Mouse (Mus musculus): Measurements from ENCODE around the gene Sars2. TPM values are rescaled to one million over a fixed set of nuclear protein-coding genes. Genes with fewer than 3 reads are reported as not detected.

Sars2 gene
- polyA plus RNA-seq, 1 experiment from 2014 or later, result 22.4 TPM

DNA sequence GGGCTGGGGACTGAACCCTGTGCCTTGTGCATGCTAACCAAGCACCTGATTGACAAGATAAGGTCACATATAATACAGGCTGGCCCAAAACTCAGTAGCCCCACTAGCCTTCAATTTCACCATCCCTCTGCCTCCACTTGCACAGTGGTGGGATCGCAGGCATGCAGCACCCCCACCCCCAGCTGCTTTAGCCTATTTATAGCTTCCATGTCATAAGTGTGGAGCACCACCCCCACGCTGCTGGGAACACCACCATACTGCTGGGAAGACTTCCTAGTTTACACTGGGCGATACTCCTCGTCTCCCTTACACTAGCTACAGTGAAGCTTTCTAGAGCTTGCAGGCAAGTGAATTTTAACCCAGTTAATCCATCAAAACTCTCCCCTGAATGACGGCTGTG is 27.1 kb upstream of the Sars2 start:
- H3K4me3 ChIP-seq (replicated peaks), result no peak overlapping the region
- WGBS, result 85% methylated on average over 5 of the region's 5 CpGs
- no peak overlapping the region for H3K27ac ChIP-seq
- H3K4me1 ChIP-seq (replicated peaks), result peaks cover 10% of the 10 kb centered on the region; the same call in 1 of the 2 replicates
- ATAC-seq, result no peak
- H3K4me2 ChIP-seq (replicated peaks), result no peak overlapping the region
- no peak overlapping the region for H3K9ac ChIP-seq (replicated peaks)
- H3K27me3 ChIP-seq, result 0 out of 2 replicates have a peak, but pooled peaks cover 9% of the 10 kb centered on the region
- H3K36me3 ChIP-seq, result no peaks in the 10 kb centered on the region
- H3K9me3 ChIP-seq, result no peaks in the 10 kb centered on the region

DNA sequence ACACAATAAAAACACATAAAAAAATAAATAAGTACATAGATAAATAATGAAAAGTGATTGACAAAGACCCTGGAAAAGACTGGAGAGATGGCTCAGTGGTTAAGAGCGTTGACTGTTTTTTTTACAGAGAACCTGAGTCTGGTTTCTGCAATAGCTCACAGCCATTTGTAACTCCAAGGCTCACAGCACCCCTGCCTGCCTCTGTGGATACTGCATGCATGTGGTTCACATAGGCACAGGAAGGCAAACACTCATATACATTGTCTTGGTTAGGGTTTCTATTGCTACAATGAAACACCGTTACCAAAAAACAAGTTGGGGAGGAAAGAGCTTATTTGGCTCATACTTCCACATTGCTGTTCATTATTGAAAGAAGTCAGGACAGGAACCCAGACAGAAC is 26.2 kb upstream of the Sars2 start:
- WGBS, result 96% methylated on average over 2 of the region's 2 CpGs
- H3K27me3 ChIP-seq, result 0 out of 2 replicates have a peak, but pooled peaks cover 9% of the 10 kb centered on the region
- no peak for ATAC-seq
- H3K27ac ChIP-seq, result no peak overlapping the region
- H3K9ac ChIP-seq (replicated peaks), result no peak overlapping the region
- H3K9me3 ChIP-seq, result no peaks in the 10 kb centered on the region
- peaks cover 10% of the 10 kb centered on the region; the same call in 1 of the 2 replicates for H3K4me1 ChIP-seq (replicated peaks)
- no peak overlapping the region for H3K4me2 ChIP-seq (replicated peaks)
- no peak overlapping the region for H3K4me3 ChIP-seq (replicated peaks)
- no peaks in the 10 kb centered on the region for H3K36me3 ChIP-seq

DNA sequence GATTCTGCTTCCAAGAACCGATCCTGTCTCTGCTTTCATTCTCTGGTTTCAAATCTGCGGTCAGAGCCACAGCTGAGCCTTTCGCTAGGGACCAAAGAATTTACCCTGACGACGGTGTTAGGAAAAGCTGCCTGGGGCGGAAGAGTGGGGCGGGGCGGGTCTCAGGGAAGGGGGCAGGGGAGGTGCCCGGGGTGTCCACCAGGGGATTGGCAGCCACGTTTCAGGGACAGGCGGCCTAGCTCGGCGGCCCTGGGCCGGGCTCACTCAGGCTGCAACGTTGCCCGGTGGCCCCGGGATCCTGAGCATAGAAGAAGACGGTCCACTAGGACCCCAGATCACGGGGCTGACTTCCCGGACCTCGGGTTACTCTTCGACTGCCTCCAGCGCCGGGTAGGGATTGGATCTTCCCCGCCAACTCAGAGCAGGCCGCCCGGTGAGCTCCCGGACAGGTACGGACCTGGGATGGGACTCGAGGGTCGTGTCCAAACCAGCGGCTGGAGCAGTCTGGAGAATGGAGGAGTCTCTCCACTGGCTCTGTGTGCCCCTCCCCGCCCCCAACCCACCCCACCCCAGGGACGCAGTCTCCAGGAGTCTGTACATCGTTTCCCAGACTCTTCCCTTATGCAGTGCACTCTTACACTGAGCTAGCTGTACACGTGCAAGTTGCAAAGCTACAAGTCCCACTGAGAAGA is 25.1 kb upstream of the Sars2 start, which contains the start of gene Fbxo17:
Fbxo17 (plus strand) TSS at position 215 of the 692 bp plus-strand sequence.
- Histone ChIP-seq H3K9me3 (no peaks in the 10 kb centered on the region), H3K27ac (no peak within 1 kb of the TSS), H3K27me3 (0 out of 2 replicates have a peak, but pooled peaks cover 9% of the 10 kb centered on the region), H3K36me3 (no peaks in the 10 kb centered on the region), H3K9ac (replicated peaks) (peak within 1 kb of the TSS; percentile 63), H3K4me2 (replicated peaks) (peak within 1 kb of the TSS; percentile 67), H3K4me1 (replicated peaks) (peaks cover 10% of the 10 kb centered on the region; the same call in 1 of the 2 replicates), H3K4me3 (replicated peaks) (peak within 1 kb of the TSS; percentile 43)
- peak; percentile 88 for ATAC-seq
- 3% methylated on average over 35 of the region's 36 CpGs for WGBS

DNA sequence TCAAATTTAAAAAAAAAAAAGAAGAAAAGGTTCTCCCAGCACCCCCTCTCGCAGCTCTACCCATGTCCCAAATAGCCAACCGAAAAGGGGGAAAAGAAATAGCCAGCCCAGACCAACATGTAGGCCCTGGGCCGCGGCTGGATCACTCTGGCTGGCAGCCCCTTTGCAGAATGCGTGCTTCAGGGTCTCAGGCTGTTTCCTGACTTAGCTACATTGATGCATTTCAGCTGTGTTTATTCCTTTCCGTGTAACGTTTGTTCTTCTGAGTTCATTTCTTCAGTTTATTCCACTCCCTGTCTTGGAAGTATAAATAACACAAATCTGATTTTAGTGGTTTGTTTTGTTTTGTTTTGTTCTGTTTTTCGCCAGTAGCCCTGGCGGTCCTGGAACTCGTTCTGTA is 24.1 kb upstream of the Sars2 start:
- no peak overlapping the region for H3K9ac ChIP-seq (replicated peaks)
- ATAC-seq, result no peak
- no peak overlapping the region for H3K4me2 ChIP-seq (replicated peaks)
- no peak overlapping the region for H3K27ac ChIP-seq
- peaks cover 10% of the 10 kb centered on the region; the same call in 1 of the 2 replicates for H3K4me1 ChIP-seq (replicated peaks)
- no peaks in the 10 kb centered on the region for H3K9me3 ChIP-seq
- H3K27me3 ChIP-seq, result 0 out of 2 replicates have a peak, but pooled peaks cover 9% of the 10 kb centered on the region
- 89% methylated on average over 10 of the region's 10 CpGs for WGBS
- H3K4me3 ChIP-seq (replicated peaks), result no peak overlapping the region
- no peaks in the 10 kb centered on the region for H3K36me3 ChIP-seq

DNA sequence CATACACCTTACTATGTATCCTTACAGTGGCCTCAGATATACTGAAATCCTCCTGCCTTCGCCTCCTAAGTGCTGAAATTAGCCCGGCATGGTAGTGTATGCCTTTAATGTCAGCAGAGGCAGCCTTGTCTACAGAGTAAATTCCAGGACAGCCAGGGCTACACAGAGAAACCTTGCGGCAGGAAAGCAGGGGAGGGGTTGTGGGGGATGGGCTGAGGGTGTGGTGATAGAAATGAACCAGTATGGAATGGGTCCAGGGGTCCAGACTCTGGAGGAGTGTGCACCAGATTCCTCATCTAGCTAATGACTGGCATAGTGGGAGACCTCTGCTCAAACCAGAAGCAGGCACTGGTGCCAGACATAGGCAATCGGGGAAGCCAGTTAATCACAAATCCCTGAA is 22.6 kb upstream of the Sars2 start:
- Histone ChIP-seq H3K36me3 (no peaks in the 10 kb centered on the region), H3K27ac (no peak overlapping the region), H3K4me2 (replicated peaks) (no peak overlapping the region), H3K9ac (replicated peaks) (no peak overlapping the region), H3K27me3 (0 out of 2 replicates have a peak, but pooled peaks cover 9% of the 10 kb centered on the region), H3K4me3 (replicated peaks) (no peak overlapping the region), H3K4me1 (replicated peaks) (peaks cover 10% of the 10 kb centered on the region; the same call in 1 of the 2 replicates), H3K9me3 (no peaks in the 10 kb centered on the region)
- 73% methylated on average over 4 of the region's 4 CpGs for WGBS
- no peak for ATAC-seq

DNA sequence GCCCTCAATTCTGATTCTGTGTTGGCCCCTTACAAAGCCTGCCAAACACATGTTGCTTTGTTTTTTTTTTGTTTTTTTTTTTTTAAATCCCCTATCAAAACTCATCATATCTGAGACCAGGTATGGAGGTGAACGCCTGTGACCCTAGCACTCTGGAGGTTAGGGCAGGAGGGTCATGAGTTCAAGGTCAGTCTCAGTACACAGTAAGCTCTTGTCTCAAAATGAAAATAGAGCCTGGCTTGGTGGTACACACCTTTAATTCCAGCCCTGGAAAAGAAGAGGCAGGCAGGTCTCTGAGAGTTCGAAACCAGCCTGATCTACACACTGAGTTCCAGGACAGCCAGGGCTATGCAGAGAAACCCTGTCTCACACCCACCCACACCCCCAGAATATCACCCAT is 22.1 kb upstream of the Sars2 start:
- H3K27me3 ChIP-seq, result 0 out of 2 replicates have a peak, but pooled peaks cover 9% of the 10 kb centered on the region
- no peak overlapping the region for H3K4me2 ChIP-seq (replicated peaks)
- H3K4me3 ChIP-seq (replicated peaks), result no peak overlapping the region
- ATAC-seq, result no peak
- H3K36me3 ChIP-seq, result no peaks in the 10 kb centered on the region
- H3K4me1 ChIP-seq (replicated peaks), result peaks cover 10% of the 10 kb centered on the region; the same call in 1 of the 2 replicates
- 90% methylated on average over 2 of the region's 2 CpGs for WGBS
- H3K27ac ChIP-seq, result no peak overlapping the region
- no peak overlapping the region for H3K9ac ChIP-seq (replicated peaks)
- no peaks in the 10 kb centered on the region for H3K9me3 ChIP-seq

DNA sequence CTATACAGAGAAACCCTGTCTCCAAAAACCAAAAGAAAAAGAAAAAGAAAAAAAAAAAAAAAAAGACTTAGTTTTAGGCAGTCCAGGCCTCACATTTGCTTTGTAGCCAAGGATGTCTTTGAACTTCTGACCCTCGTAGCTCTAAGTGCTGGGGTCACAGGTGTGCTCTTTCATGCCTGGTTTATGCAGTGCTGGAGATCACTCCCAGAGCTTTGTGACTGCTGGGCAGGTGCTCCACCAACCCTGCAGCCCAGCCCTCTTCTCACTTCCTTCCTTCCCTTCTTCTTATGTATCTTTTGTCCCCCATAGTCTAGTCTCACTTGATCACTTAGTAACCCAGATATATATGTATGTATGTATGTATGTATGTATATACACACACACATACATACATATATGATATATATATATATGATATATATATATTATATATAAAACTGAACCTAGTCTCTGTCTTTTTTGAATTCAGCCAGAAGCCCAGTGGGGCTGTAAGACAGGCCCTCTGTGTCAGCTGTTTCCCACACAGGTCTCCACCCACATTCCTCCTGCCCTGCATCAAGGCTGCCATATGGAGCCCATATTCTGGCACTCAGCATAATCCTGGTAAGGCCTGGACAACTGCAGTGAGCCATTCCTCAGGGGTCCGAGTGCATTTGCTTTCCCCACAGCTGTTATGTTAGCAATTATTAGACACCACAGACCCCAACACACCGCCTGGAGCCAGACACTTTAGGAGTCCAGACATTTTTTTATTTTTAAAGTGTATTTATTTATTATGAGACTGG is 20.8 kb upstream of the Sars2 start:
- ATAC-seq, result no peak
- H3K4me2 ChIP-seq (replicated peaks), result no peak overlapping the region

DNA sequence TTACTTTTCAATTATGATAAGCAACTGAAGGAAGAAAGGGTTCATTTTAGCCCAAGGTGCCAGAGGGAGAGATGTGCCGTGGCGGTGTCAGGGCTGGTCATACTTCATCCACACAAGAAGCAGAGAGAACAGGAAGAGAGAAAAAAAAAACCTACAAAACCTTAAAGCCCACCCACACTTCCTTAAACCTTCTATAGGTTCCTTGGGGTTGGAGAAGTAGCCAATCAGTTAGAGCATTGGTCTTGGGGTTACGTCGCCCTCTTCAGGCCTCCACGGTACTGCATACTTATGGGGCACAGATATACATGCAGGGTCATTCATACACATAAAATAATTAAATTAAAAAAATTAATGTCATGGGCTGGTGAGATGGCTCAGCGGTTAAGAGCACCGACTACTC is 19.7 kb upstream of the Sars2 start:
- Histone ChIP-seq H3K4me2 (replicated peaks) (no peak overlapping the region), H3K27ac (no peak overlapping the region), H3K4me1 (replicated peaks) (0 out of 2 replicates have a peak, but pooled peaks cover 4% of the 10 kb centered on the region), H3K36me3 (no peaks in the 10 kb centered on the region), H3K9ac (replicated peaks) (no peak overlapping the region), H3K27me3 (0 out of 2 replicates have a peak, but pooled peaks cover 4% of the 10 kb centered on the region), H3K9me3 (no peaks in the 10 kb centered on the region), H3K4me3 (replicated peaks) (no peak overlapping the region)
- 94% methylated on average over 7 of the region's 7 CpGs for WGBS
- no peak for ATAC-seq

More for the DNA sequence above, 20.8 kb upstream of the Sars2 start:
- Histone ChIP-seq H3K9ac (replicated peaks) (no peak overlapping the region), H3K36me3 (no peaks in the 10 kb centered on the region), H3K4me3 (replicated peaks) (no peak overlapping the region), H3K9me3 (no peaks in the 10 kb centered on the region), H3K27ac (no peak overlapping the region), H3K4me1 (replicated peaks) (peaks cover 10% of the 10 kb centered on the region; the same call in 1 of the 2 replicates), H3K27me3 (0 out of 2 replicates have a peak, but pooled peaks cover 4% of the 10 kb centered on the region)
- 81% methylated on average over 3 of the region's 3 CpGs for WGBS

DNA sequence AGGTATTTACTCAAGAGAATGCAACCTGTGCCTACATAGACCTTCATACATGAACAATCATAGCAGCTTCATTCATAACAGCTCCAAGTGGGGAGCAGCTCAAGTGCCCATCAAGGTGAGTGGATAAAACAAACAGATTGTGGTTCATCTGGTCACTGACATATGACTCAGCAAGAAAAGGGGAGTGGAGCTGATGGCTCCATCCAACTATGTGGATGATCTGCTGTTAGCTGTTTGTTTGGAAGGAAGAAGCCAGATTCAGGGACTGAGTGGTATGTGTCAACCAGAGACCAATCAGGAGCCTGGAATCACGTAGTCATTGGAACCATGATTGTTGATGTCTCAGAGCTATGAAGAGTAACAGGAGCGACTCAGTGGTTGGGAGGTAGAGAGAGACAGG is 17.2 kb upstream of the Sars2 start:
- no peak overlapping the region for H3K4me2 ChIP-seq (replicated peaks)
- H3K4me1 ChIP-seq (replicated peaks), result 0 out of 2 replicates have a peak, but pooled peaks cover 4% of the 10 kb centered on the region
- H3K9ac ChIP-seq (replicated peaks), result no peak overlapping the region
- no peak overlapping the region for H3K4me3 ChIP-seq (replicated peaks)
- no peaks in the 10 kb centered on the region for H3K9me3 ChIP-seq
- WGBS, result 93% methylated on average over 2 of the region's 2 CpGs
- H3K27ac ChIP-seq, result no peak overlapping the region
- H3K27me3 ChIP-seq, result no peaks in the 10 kb centered on the region
- no peaks in the 10 kb centered on the region for H3K36me3 ChIP-seq
- ATAC-seq, result no peak

DNA sequence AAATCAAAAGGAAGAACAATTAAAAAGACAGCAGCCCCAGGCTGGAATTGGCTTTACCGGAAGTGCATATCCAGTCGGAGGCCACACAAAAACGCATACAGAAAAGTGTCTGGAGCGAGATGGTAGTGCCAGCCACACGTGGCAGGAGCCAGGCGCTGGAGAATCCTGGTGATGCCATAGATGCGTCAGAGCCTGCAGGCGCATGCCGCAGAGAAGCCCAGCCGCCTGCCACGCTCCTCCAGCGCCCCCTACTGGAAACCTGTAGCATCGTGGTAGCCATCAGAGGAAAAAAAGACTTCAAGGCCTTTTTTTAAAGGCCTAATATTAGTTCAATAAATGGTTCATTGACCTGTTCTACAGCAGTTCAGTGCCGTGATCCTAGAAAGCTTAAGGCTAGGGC is 15.2 kb upstream of the Sars2 start:
- 7% methylated on average over 14 of the region's 14 CpGs for WGBS
- H3K9me3 ChIP-seq, result no peaks in the 10 kb centered on the region
- H3K36me3 ChIP-seq, result no peaks in the 10 kb centered on the region
- peak overlapping the region; percentile 21; the same call in 1 of the 2 replicates for H3K4me2 ChIP-seq (replicated peaks)
- H3K4me3 ChIP-seq (replicated peaks), result no peak overlapping the region
- no peak overlapping the region for H3K27ac ChIP-seq
- peak; percentile 81 for ATAC-seq
- H3K27me3 ChIP-seq, result peaks cover under 1% of the 10 kb centered on the region
- H3K9ac ChIP-seq (replicated peaks), result no peak overlapping the region
- 0 out of 2 replicates have a peak, but pooled peaks cover 4% of the 10 kb centered on the region for H3K4me1 ChIP-seq (replicated peaks)

DNA sequence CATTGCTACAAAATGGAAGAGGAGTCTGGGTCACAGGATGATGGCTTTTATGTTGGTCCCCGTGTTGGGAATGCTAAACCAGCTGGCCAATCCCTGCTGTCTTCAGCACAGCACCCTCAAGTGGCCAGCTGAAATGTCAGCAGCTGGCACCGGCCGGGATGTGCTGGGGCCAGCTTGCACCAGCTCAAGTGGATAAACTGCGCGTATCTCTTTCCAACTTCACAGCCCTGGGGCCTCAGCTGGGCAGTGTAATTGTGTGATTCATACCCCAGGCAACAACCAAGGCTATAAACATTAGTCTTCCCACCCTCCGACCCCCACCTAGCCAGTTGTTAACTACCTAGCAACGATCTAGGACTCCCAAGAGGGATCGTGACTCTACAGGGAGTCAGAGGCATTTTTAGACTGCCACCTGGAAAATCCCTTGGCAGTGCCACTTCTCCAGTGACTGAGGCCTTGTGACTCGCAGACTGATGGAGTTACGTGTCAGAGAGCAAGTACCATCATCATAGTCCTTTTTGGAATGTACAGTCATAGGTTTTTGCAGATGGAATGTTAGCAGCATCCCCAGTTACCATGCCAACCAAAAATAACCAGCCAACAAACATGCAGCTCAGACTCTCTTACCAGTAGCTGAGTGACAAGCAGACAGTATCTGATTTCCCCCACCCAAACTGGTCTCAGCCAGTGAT is 14.0 kb upstream of the Sars2 start:
- no peaks in the 10 kb centered on the region for H3K36me3 ChIP-seq
- H3K27ac ChIP-seq, result no peak overlapping the region
- H3K9me3 ChIP-seq, result no peaks in the 10 kb centered on the region
- no peak for ATAC-seq
- peaks cover 13% of the 10 kb centered on the region for H3K27me3 ChIP-seq
- no peak overlapping the region for H3K4me3 ChIP-seq (replicated peaks)
- H3K9ac ChIP-seq (replicated peaks), result no peak overlapping the region
- no peak overlapping the region for H3K4me2 ChIP-seq (replicated peaks)
- 53% methylated on average over 10 of the region's 10 CpGs for WGBS
- peaks cover 10% of the 10 kb centered on the region for H3K4me1 ChIP-seq (replicated peaks)
